Mouse (Mus musculus) stomach, embryonic 14.5 days (tissue): ENCODE results near the gene Vstm5. TPM values are rescaled to one million over a fixed set of nuclear protein-coding genes. Genes with fewer than 3 reads are reported as not detected.

Experiments
- ATAC-seq: fragments of 200-750 bp; cut with Nextera tagmentation; 2 replicates; pipeline ENCODE4 v1.8.0; 2017; ENCODE audit warnings: low read depth, moderate TSS enrichment; ENCODE audit not compliant: insufficient number of reproducible peaks, insufficient read depth, low FRiP score
- H3K27ac ChIP-seq: fragments of 300-500 bp; sonication (generic); 2 replicates; pipeline ENCODE4 v1.5.1; 2014; ENCODE audit warnings: mild to moderate bottlenecking, low read length, moderate library complexity, mixed read lengths
- H3K27me3 ChIP-seq: fragments of 300-500 bp; sonication (generic); 2 replicates; pipeline ENCODE4 v1.6.1; 2014; ENCODE audit warnings: low read length, control low read depth, mixed read lengths; ENCODE audit not compliant: control insufficient read depth, insufficient read depth
- H3K36me3 ChIP-seq: fragments of 300-500 bp; sonication (generic); 2 replicates; pipeline ENCODE4 v1.6.1; 2014; ENCODE audit warnings: mild to moderate bottlenecking, control low read depth, low read length, moderate library complexity, mixed read lengths; ENCODE audit not compliant: control insufficient read depth, insufficient read depth
- H3K4me1 ChIP-seq: fragments of 300-500 bp; sonication (generic); 2 replicates; pipeline ENCODE4 v1.6.1; 2014; ENCODE audit warnings: low read length, control low read depth, mixed read lengths; ENCODE audit not compliant: control insufficient read depth, insufficient read depth
- H3K4me2 ChIP-seq: fragments of 300-500 bp; sonication (generic); replicated peaks from 2 replicates; pipeline ENCODE4 v1.6.1; 2014; ENCODE audit warnings: low read depth, low read length, control low read depth
- H3K4me3 ChIP-seq: fragments of 300-500 bp; sonication (generic); 2 replicates; pipeline ENCODE4 v1.5.1; 2014; ENCODE audit warnings: low read depth, low read length, control low read depth
- H3K9ac ChIP-seq: fragments of 300-500 bp; sonication (generic); replicated peaks from 2 replicates; pipeline ENCODE4 v1.6.1; 2014; ENCODE audit warnings: low read depth, mild to moderate bottlenecking, control low read depth, low read length, moderate library complexity, mixed read lengths
- H3K9me3 ChIP-seq: fragments of 300-500 bp; sonication (generic); 2 replicates; pipeline ENCODE4 v1.6.1; 2016; ENCODE audit warnings: low read depth, low read length, control low read depth; ENCODE audit not compliant: control insufficient read depth
- WGBS: fragments of 180-500 bp; shearing (Covaris S2); extraction: QIAGEN DNeasy Blood & Tissue Kit; methylation state at CpG from one replicate; pipeline ENCODE4 v1.1.7; 2014; 5-methylcytosine and 5-hydroxymethylcytosine counted together
- polyA plus RNA-seq: library from polyadenylated mRNA; unstranded; fragments of >200 nt; fragmentation: Nextera tagmentation; extraction: Ambion mirVana; gene quantifications from 2 replicates; pipeline ENCODE4 v1.2.1, GENCODE M21; 2014

The Vstm5 gene
- polyA plus RNA-seq, 1 experiment from 2014 or later, result 8.2 TPM

DNA sequence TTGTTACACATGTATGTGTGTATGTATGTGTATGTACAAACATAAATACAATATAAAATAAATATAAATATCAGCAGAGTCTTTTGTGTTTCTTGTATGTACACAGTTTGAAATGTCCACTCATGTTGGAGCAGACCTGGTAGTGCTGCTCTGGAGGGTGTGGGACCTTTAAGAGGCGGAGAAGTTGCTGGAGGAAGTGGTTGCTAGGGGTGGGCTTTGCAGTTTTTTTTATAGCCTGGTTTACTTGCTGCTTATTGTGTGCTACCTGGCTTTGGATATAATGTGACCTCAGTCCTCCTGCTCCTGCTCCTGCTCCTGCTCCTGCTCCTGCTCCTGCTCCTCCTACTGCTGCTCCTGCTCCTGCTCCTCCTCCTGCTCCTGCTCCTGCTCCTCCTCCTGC, 5.2 kb upstream of the Vstm5 start:
- no peak overlapping the region for H3K9ac ChIP-seq
- no peaks in the 10 kb centered on the region for H3K36me3 ChIP-seq
- 0 out of 2 replicates have a peak, but pooled peaks cover 2% of the 10 kb centered on the region for H3K4me1 ChIP-seq
- H3K27ac ChIP-seq, result no peak overlapping the region
- H3K4me2 ChIP-seq, result no peak overlapping the region
- H3K9me3 ChIP-seq, result no peaks in the 10 kb centered on the region
- H3K27me3 ChIP-seq, result no peaks in the 10 kb centered on the region
- H3K4me3 ChIP-seq, result no peak overlapping the region
- ATAC-seq, result no peak
- 82% methylated on average over 1 of the region's 1 CpGs for WGBS

DNA sequence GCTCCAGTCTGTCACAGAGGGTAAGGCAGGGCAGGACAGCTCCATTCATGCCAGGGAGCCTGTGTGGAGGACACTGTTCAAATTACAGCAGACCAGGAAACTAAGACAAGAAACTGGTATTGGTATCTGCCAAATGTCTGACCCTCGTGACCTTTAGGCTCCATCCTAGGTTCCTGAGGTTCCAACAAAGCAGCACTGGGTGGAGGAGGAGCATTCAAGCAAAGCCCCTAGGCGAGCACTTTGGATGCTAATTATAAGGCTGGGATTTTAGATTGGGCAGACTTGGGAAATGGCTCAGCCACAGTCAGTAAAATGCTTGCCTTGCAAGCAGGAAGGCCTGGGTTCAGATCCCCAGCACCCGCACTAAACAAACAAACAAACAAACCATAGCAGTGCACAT, 2.9 kb upstream of the Vstm5 start:
- Histone ChIP-seq H3K4me2 (no peak overlapping the region), H3K36me3 (no peaks in the 10 kb centered on the region), H3K4me3 (no peak overlapping the region), H3K4me1 (0 out of 2 replicates have a peak, but pooled peaks cover 2% of the 10 kb centered on the region), H3K27ac (no peak overlapping the region), H3K9me3 (no peaks in the 10 kb centered on the region), H3K27me3 (no peaks in the 10 kb centered on the region), H3K9ac (no peak overlapping the region)
- WGBS, result 77% methylated on average over 3 of the region's 3 CpGs
- no peak for ATAC-seq

DNA sequence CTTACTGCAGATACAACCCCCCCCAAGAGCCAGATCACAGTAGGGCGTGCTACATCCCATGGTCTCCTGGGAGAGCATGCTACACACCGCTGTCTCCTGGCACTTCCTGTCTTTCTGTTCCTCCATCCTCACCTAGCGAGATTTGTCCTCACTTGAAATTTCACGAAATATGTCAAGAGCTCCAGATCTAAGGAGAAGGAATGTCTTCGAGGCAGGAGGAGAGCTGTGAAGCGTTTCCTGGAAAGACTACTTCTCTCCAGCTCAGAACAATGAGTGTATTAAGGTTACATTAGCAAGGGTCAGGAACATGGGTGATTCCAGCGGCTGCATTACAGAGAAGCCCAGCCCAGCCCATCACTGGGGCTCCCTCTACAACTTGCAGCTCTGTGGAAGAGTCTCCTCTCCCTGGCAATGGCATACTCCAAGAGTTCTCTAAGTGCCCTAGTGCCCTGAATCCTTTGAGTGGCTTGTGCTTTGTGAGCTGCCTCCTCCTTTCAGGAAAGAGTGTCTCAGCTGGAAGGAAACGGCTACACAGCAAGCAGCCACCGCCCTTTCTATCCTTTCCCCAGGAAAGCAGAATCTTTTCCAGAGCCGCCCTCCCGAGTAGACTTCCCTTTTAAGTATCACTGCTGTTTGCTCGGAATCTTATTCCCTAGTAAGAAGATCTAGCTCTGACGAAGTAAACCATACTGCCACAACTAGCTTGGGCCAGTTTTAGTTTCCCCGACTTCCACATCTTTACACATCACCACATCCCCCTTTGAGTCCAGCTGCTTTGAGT, 1.1 kb upstream of the Vstm5 start:
- Histone ChIP-seq H3K36me3 (no peaks in the 10 kb centered on the region), H3K9me3 (no peaks in the 10 kb centered on the region), H3K4me2 (no peak overlapping the region), H3K4me3 (no peak overlapping the region), H3K27me3 (no peaks in the 10 kb centered on the region), H3K9ac (no peak overlapping the region), H3K4me1 (0 out of 2 replicates have a peak, but pooled peaks cover 2% of the 10 kb centered on the region), H3K27ac (no peak overlapping the region)
- no peak for ATAC-seq
- 53% methylated on average over 14 of the region's 14 CpGs for WGBS

- Histone ChIP-seq H3K9ac (peak overlapping the region; percentile 29; the same call in 1 of the 2 replicates), H3K27ac (no peak overlapping the region)
- WGBS, result 77% methylated on average over 16 of the region's 16 CpGs
Observed at GRCm38 (mm10) chr9:15238297-15238990, 401 bp upstream of the Vstm5 start.

DNA sequence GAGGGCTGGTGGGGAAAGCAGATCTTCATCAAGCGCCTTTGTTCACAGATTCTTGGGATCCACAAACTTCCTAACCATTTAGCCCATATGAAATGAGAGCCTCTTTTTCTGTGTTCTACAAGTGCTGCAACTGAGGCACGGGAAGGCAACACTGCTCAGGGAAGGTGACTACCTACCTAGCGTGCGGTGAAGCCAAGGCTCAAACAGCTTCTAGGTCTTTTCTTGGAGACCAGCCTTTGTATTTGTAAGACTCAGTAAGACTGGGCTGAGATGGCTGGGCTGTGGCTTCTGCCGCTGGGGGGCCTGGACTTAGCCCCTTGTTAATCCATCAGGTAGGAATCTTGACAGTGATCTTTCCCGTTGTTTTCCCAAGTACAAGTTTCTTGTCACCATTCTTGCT, 1.2 kb downstream of the Vstm5 start:
- Histone ChIP-seq H3K4me1 (0 out of 2 replicates have a peak, but pooled peaks cover 2% of the 10 kb centered on the region), H3K9me3 (no peaks in the 10 kb centered on the region), H3K4me3 (no peak overlapping the region), H3K36me3 (no peaks in the 10 kb centered on the region), H3K27me3 (no peaks in the 10 kb centered on the region), H3K4me2 (0 out of 2 replicates have a peak overlapping the region, but pooled peaks have one; percentile 74), H3K27ac (no peak overlapping the region), H3K9ac (no peak overlapping the region)
- no peak for ATAC-seq
- WGBS, result 92% methylated on average over 6 of the region's 6 CpGs

More at GRCm38 (mm10) chr9:15238297-15238990, 401 bp upstream of the Vstm5 start:
- Histone ChIP-seq H3K4me2 (peak overlapping the region; percentile 74), H3K4me1 (0 out of 2 replicates have a peak, but pooled peaks cover 2% of the 10 kb centered on the region), H3K9me3 (no peaks in the 10 kb centered on the region), H3K4me3 (peak overlapping the region; percentile 38), H3K36me3 (no peaks in the 10 kb centered on the region), H3K27me3 (no peaks in the 10 kb centered on the region)
- ATAC-seq, result peak; percentile 42

DNA sequence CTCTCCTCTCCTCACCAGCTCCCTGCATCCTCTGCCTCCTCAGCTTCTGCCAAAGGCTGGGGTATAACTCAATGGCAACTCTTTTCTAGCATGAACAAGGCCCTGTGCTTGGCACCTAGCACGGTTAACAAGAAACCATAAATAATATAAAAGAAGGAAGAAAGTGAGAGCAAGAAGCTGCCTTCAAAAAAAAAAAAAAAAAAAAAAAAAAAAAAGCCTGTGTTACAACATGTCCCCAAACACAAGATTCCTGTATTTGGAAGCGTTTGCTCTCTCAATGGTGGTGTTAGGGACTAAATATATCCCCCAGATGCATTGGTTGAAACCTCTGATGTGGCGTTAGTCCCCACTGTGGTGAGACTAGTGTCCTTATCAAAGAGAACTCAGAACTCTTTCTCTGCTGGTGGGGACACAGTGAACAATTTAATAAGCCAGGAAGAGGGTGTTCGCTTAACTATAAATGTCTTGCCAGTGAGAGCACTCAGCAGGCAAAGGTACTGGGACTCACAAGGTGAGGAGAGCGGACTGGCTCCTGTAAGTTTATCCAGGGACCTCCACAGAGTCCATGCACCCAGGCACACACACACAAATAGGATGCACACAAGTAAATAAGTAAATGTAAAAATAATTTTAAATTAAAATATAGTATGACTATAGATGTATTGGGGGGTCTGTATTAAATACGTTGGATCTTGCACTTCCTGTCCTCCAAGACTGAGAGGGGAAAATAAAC, 2.2 kb downstream of the Vstm5 start:
- no peak overlapping the region for H3K27ac ChIP-seq
- H3K36me3 ChIP-seq, result no peaks in the 10 kb centered on the region
- WGBS, result 65% methylated on average over 6 of the region's 6 CpGs
- H3K27me3 ChIP-seq, result no peaks in the 10 kb centered on the region
- H3K4me3 ChIP-seq, result no peak overlapping the region
- 0 out of 2 replicates have a peak, but pooled peaks cover 2% of the 10 kb centered on the region for H3K4me1 ChIP-seq
- H3K9ac ChIP-seq, result no peak overlapping the region
- H3K9me3 ChIP-seq, result no peaks in the 10 kb centered on the region
- no peak for ATAC-seq
- no peak overlapping the region for H3K4me2 ChIP-seq

DNA sequence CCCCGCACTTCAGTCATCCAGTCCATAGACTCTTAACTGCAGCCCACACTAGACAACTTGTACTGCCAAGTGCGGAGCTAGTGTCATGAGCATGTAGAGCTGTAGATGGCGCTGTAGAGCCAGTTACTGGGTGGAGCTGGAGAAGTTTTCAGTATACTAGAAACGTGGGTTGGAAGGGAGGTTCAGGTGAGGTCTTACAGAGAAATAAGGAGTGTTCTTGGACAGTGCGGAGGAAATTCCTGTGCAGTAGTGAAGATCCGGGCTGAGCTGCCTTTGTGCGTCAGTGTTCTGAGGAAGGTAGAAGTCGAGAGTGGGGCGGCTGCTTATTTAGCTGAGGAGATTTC, 2.7 kb downstream of the Vstm5 start:
- ATAC-seq, result peak; percentile 31; the same call in 1 of the 2 replicates
- Histone ChIP-seq H3K4me1 (0 out of 2 replicates have a peak, but pooled peaks cover 2% of the 10 kb centered on the region), H3K4me3 (no peak overlapping the region), H3K27ac (no peak overlapping the region), H3K4me2 (no peak overlapping the region), H3K36me3 (no peaks in the 10 kb centered on the region), H3K9ac (no peak overlapping the region), H3K9me3 (no peaks in the 10 kb centered on the region), H3K27me3 (no peaks in the 10 kb centered on the region)
- 45% methylated on average over 9 of the region's 9 CpGs for WGBS

DNA sequence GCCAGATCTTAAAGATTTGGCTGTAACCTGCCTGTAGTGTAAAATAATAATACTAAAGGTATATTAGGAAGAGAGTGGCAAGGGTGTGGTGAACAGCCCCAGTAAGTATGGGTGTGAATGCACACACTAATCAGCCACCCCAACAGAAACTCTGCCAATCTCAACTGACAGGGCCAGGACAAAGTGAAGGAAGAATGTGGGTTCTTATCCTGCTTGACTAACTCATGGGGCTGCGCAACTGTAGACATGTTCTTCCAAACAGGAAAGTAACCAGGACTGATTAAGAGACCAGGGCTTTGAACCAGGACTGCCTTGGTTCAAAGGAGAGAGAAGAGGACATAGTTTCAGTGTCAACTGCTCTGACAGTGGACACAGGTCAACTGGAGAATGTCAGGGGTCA, 3.3 kb downstream of the Vstm5 start:
- H3K9me3 ChIP-seq, result no peaks in the 10 kb centered on the region
- ATAC-seq, result no peak
- no peak overlapping the region for H3K4me2 ChIP-seq
- H3K9ac ChIP-seq, result no peak overlapping the region
- no peaks in the 10 kb centered on the region for H3K27me3 ChIP-seq
- H3K36me3 ChIP-seq, result no peaks in the 10 kb centered on the region
- WGBS, result 88% methylated on average over 1 of the region's 1 CpGs
- no peak overlapping the region for H3K27ac ChIP-seq
- H3K4me3 ChIP-seq, result no peak overlapping the region
- 0 out of 2 replicates have a peak, but pooled peaks cover 2% of the 10 kb centered on the region for H3K4me1 ChIP-seq
